Mouse (Mus musculus) megakaryocyte, adult 5-6 weeks (primary cell): Measurements from ENCODE around the gene Gngt2. TPM values are rescaled to one million over a fixed set of nuclear protein-coding genes. Genes with fewer than 3 reads are reported as not detected.

Experiments used
- ATAC-seq: 2 replicates; pipeline ENCODE4 v1.8.0; 2016; ENCODE audit warnings: mild to moderate bottlenecking, inconsistent platforms; ENCODE audit not compliant: poor library complexity, severe bottlenecking
- total RNA-seq, 2 experiments: library from RNA; stranded (forward) in 1 of 2; stranded (reverse) in 1 of 2; fragments of 153-499, 151-499 nt in 1 of 2; fragments of 221-1000, 200-1000 nt in 1 of 2; gene quantifications; 2 replicates each; pipeline versions ENCODE4 v1.2.3 to v1.2.4; 2015 to 2017

Gene Gngt2
- total RNA-seq, 2 experiments from 2014 or later: 64.0 to 95.7 TPM

GRCm38 (mm10) chr11:95825625-95826024 is 11.4 kb upstream of the Gngt2 start:
- ATAC-seq: no peak

GRCm38 (mm10) chr11:95826317-95827167 is 10.5 kb upstream of the Gngt2 start:
- no peak for ATAC-seq

GRCm38 (mm10) chr11:95827168-95827447 is 9.9 kb upstream of the Gngt2 start:
- no peak for ATAC-seq

GRCm38 (mm10) chr11:95827464-95828085 is 9.4 kb upstream of the Gngt2 start:
- 0 out of 2 replicates have a peak, but pooled peaks have one; percentile 27 for ATAC-seq

- no peak for ATAC-seq
Observed at GRCm38 (mm10) chr11:95828181-95828964, 8.6 kb upstream of the Gngt2 start.

GRCm38 (mm10) chr11:95829526-95830050 is 7.4 kb upstream of the Gngt2 start:
- no peak for ATAC-seq

GRCm38 (mm10) chr11:95830411-95831275 is 6.4 kb upstream of the Gngt2 start:
- no peak for ATAC-seq

- no peak for ATAC-seq
Observed at GRCm38 (mm10) chr11:95831276-95831619, 5.8 kb upstream of the Gngt2 start.

GRCm38 (mm10) chr11:95831641-95832040 is 5.4 kb upstream of the Gngt2 start:
- ATAC-seq: no peak

- ATAC-seq: no peak
Observed at GRCm38 (mm10) chr11:95832129-95833005, 4.6 kb upstream of the Gngt2 start.

- ATAC-seq: no peak
Observed at GRCm38 (mm10) chr11:95833006-95833570, 3.9 kb upstream of the Gngt2 start.

- no peak for ATAC-seq
Observed at GRCm38 (mm10) chr11:95833631-95834142, 3.3 kb upstream of the Gngt2 start.

- peak; percentile 58 for ATAC-seq
Observed at GRCm38 (mm10) chr11:95834143-95834667, 2.8 kb upstream of the Gngt2 start.

- ATAC-seq: peak; percentile 41
Observed at GRCm38 (mm10) chr11:95834742-95835710, 2.0 kb upstream of the Gngt2 start.

GRCm38 (mm10) chr11:95835832-95836231 is 1.2 kb upstream of the Gngt2 start:
- ATAC-seq: no peak

- no peak for ATAC-seq
Observed at GRCm38 (mm10) chr11:95836433-95836832, 583 bp upstream of the Gngt2 start.

- ATAC-seq: no peak
Observed at GRCm38 (mm10) chr11:95838598-95838997, 1.6 kb downstream of the Gngt2 start.
